Mouse (Mus musculus) olfactory bulb, adult 2 months (tissue): ENCODE data around the gene Syce2. TPM values are rescaled to one million over a fixed set of nuclear protein-coding genes. Genes with fewer than 3 reads are reported as not detected.

Source experiments
- H3K27ac ChIP-seq: fragments of 200-500 bp; 2 replicates; pipeline ENCODE4 v1.5.1; 2012; ENCODE audit warnings: low read depth, low read length; ENCODE audit not compliant: insufficient read depth
- H3K4me1 ChIP-seq: fragments of 200-500 bp; 2 replicates; pipeline ENCODE4 v1.6.1; 2012; ENCODE audit warnings: low read length; ENCODE audit not compliant: control insufficient read depth, insufficient read depth
- H3K4me3 ChIP-seq: fragments of 200-500 bp; 2 replicates; pipeline ENCODE4 v1.5.1; 2012; ENCODE audit warnings: mild to moderate bottlenecking, low read depth, low read length, moderate library complexity; ENCODE audit not compliant: insufficient read depth
- CTCF ChIP-seq: fragments of 200-500 bp; IDR thresholded peaks from 2 replicates; pipeline ENCODE4 v1.5.1; 2012; ENCODE audit warnings: low read depth, mild to moderate bottlenecking, low read length, moderate library complexity; ENCODE audit not compliant: insufficient read depth
- POLR2A ChIP-seq: fragments of 200-500 bp; IDR thresholded peaks from 2 replicates; pipeline ENCODE4 v1.6.1; 2012; ENCODE audit warnings: mild to moderate bottlenecking, low read depth, low read length, moderate library complexity; ENCODE audit not compliant: insufficient read depth
- WGBS: fragments of 180-500 bp; shearing (Covaris S2); methylation state at CpG from one replicate; pipeline ENCODE4 v1.1.7; 2018; 5-methylcytosine and 5-hydroxymethylcytosine counted together
- polyA plus RNA-seq: library from polyadenylated mRNA; stranded (reverse); fragments of >200 nt; gene quantifications from 2 replicates; pipeline ENCODE4 v1.2.4, GENCODE M21; 2012; ENCODE audit warnings: low replicate concordance; ENCODE audit not compliant: missing spikeins, insufficient read depth, insufficient read length

Gene Syce2
- polyA plus RNA-seq, 1 experiment, result not detected

- WGBS, result 10% methylated on average over 51 of the region's 52 CpGs
These were observed 56.8 kb downstream of the Syce2 start for GRCm38 (mm10) chr8:84928456-84929306.

DNA sequence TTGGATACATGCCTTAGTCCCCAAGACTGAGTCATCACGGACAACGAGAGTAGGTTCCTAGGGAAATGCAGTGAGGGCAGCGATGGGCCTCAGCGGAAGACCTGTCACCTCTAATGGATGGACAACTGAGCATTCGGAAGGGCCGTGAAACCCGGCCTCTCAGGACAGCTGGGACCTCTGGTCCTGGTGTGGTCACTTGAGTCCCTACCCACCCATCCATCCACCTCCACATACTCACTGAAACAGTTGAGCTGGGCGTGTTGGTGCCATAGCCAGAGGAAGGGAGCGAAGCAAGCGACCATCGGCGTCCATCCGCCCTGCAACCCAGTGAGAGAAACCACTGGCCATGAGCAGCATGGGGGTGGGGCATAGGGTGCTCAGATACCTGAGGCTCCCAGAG, 58.7 kb downstream of the Syce2 start:
- peaks cover 24% of the 10 kb centered on the region for H3K4me1 ChIP-seq
- WGBS, result 88% methylated on average over 13 of the region's 13 CpGs
- H3K27ac ChIP-seq, result no peak overlapping the region
- TF ChIP-seq POLR2A (no peak), CTCF (no peak)
- no peak overlapping the region for H3K4me3 ChIP-seq

More at GRCm38 (mm10) chr8:84928456-84929306, 56.8 kb downstream of the Syce2 start:
- Histone ChIP-seq H3K4me3 (0 out of 2 replicates have a peak overlapping the region, but pooled peaks have one; percentile 4), H3K27ac (no peak overlapping the region), H3K4me1 (peaks cover 7% of the 10 kb centered on the region)
- peak; percentile 83; the same call in 1 of the 2 replicates for TF ChIP-seq CTCF
- TF ChIP-seq POLR2A, result no peak

DNA sequence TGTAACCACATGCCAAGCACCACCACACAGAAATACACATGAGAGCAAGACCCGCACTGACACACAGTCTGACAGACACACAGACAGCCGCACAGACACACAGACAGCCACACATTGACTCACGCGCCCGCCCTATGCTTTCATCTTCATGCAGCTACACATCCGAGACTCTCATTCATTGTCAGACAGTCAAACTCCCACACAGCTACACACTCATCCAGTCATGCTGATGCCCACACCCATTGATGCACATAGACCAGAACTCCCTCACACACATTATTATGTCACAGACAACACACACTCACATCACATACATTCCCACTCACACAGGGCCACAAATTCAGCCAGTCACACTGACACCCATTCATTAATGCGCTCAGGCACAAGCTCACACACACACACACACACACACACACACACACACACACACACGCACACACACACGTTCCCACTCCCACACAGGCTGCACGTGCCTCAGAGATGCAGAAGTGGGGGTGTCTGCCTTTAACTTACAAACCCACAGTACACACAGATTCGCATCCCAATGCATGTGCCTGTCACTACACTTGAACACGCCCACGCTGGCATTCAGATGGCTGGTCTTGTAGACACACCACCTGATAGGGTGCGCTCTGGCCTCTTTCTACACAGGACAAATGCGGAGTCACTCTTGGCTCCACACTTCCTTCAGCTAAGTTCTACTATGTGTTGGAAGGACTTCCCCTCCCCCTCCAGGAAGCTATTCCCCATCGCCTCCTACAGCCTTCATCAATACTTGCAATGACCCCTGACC, 62.1 kb downstream of the Syce2 start:
- TF ChIP-seq CTCF (no peak), POLR2A (no peak)
- 44% methylated on average over 16 of the region's 16 CpGs for WGBS
- H3K4me1 ChIP-seq, result peaks cover 26% of the 10 kb centered on the region
- no peak overlapping the region for H3K27ac ChIP-seq
- H3K4me3 ChIP-seq, result no peak overlapping the region

- peak overlapping the region; percentile 55 for H3K4me3 ChIP-seq
- TF ChIP-seq POLR2A (no peak), CTCF (no peak)
- no peak overlapping the region for H3K27ac ChIP-seq
- WGBS, result 4% methylated on average over 15 of the region's 15 CpGs
- H3K4me1 ChIP-seq, result peaks cover 23% of the 10 kb centered on the region
These were observed 62.9 kb downstream of the Syce2 start for GRCm38 (mm10) chr8:84934860-84935259.

- TF ChIP-seq CTCF (no peak), POLR2A (no peak)
- Histone ChIP-seq H3K4me3 (peak overlapping the region; percentile 55), H3K4me1 (peaks cover 23% of the 10 kb centered on the region), H3K27ac (no peak overlapping the region; the same call in 1 of the 2 replicates)
- 9% methylated on average over 14 of the region's 14 CpGs for WGBS
These were observed 63.6 kb downstream of the Syce2 start for GRCm38 (mm10) chr8:84935489-84935888.

GRCm38 (mm10) chr8:84936041-84936961, 64.4 kb downstream of the Syce2 start:
- Histone ChIP-seq H3K4me1 (peaks cover 23% of the 10 kb centered on the region), H3K27ac (peak overlapping the region; percentile 36), H3K4me3 (peak overlapping the region; percentile 55)
- WGBS, result 10% methylated on average over 23 of the region's 23 CpGs
- no peak for TF ChIP-seq CTCF
- TF ChIP-seq POLR2A, result no peak

GRCm38 (mm10) chr8:84936962-84937546, 65.1 kb downstream of the Syce2 start, which contains the start of gene Mast1:
Gene Mast1, minus strand, starts transcription at chr8:84937359.
- WGBS, result 1% methylated on average over 50 of the region's 50 CpGs
- peak within 1 kb of the TSS; percentile 36 for H3K27ac ChIP-seq
- peaks cover 23% of the 10 kb centered on the region for H3K4me1 ChIP-seq
- TF ChIP-seq POLR2A, result peak; percentile 54; the same call in 1 of the 2 replicates
- TF ChIP-seq CTCF, result peak; percentile 68; the same call in 1 of the 2 replicates
- peak within 1 kb of the TSS; percentile 55 for H3K4me3 ChIP-seq

Other genes starting within 250 kb of the Syce2 start
- not detected in 2 replicates for gene Ier2, start 209.3 kb upstream of the Syce2 start, polyA plus RNA-seq
- gene Trmt1, start 185.8 kb upstream of the Syce2 start, polyA plus RNA-seq, result not detected in 2 replicates
- gene Nacc1, start 184.2 kb upstream of the Syce2 start, polyA plus RNA-seq, result not detected in 2 replicates
- not detected in 2 replicates for gene Lyl1, start 170.7 kb upstream of the Syce2 start, polyA plus RNA-seq
- not detected in 2 replicates for gene G430095P16Rik, start 149.1 kb upstream of the Syce2 start, polyA plus RNA-seq
- gene Nfix, start 71.8 kb upstream of the Syce2 start, polyA plus RNA-seq, result not detected in 2 replicates
- not detected in 2 replicates for gene Dand5, start 49.3 kb upstream of the Syce2 start, polyA plus RNA-seq
- gene Gadd45gip1, start 40.6 kb upstream of the Syce2 start, polyA plus RNA-seq, result not detected in 2 replicates
- not detected in 2 replicates for gene Rad23a, start 31.4 kb upstream of the Syce2 start, polyA plus RNA-seq
- gene Calr, start 25.2 kb upstream of the Syce2 start, polyA plus RNA-seq, result 225 TPM in 1 of 2 replicates, not detected in the other
- gene Farsa, start 15.1 kb upstream of the Syce2 start, polyA plus RNA-seq, result not detected in 2 replicates
- gene Gcdh, start 21.8 kb downstream of the Syce2 start, polyA plus RNA-seq, result not detected in 2 replicates
- not detected in 2 replicates for gene Klf1, start 29.8 kb downstream of the Syce2 start, polyA plus RNA-seq
- not detected in 2 replicates for gene Dnase2a, start 36.4 kb downstream of the Syce2 start, polyA plus RNA-seq
- not detected in 2 replicates for gene Mast1, start 65.2 kb downstream of the Syce2 start, polyA plus RNA-seq
- gene Rtbdn, start 74.9 kb downstream of the Syce2 start, polyA plus RNA-seq, result not detected in 2 replicates
- not detected in 2 replicates for gene Gm49661, start 97.3 kb downstream of the Syce2 start, polyA plus RNA-seq
- gene Prdx2, start 97.5 kb downstream of the Syce2 start, polyA plus RNA-seq, result not detected in 2 replicates
- gene Rnaseh2a, start 97.7 kb downstream of the Syce2 start, polyA plus RNA-seq, result not detected in 2 replicates
- not detected in 2 replicates for gene Junb, start 106.6 kb downstream of the Syce2 start, polyA plus RNA-seq
- not detected in 2 replicates for gene Hook2, start 118.5 kb downstream of the Syce2 start, polyA plus RNA-seq
- not detected in 2 replicates for gene Best2, start 142.4 kb downstream of the Syce2 start, polyA plus RNA-seq
- not detected in 2 replicates for gene Asna1, start 153.2 kb downstream of the Syce2 start, polyA plus RNA-seq
- gene Trir, start 154.7 kb downstream of the Syce2 start, polyA plus RNA-seq, result not detected in 2 replicates
- not detected in 2 replicates for gene Tnpo2, start 164.8 kb downstream of the Syce2 start, polyA plus RNA-seq
- not detected in 2 replicates for gene Fbxw9, start 187.9 kb downstream of the Syce2 start, polyA plus RNA-seq
- gene Gm5741, start 195.9 kb downstream of the Syce2 start, polyA plus RNA-seq, result not detected in 2 replicates
- gene Dhps, start 199.6 kb downstream of the Syce2 start, polyA plus RNA-seq, result not detected in 2 replicates
- not detected in 2 replicates for gene Wdr83os, start 208.6 kb downstream of the Syce2 start, polyA plus RNA-seq
- gene Wdr83, start 209.2 kb downstream of the Syce2 start, polyA plus RNA-seq, result not detected in 2 replicates
- gene Man2b1, start 211.2 kb downstream of the Syce2 start, polyA plus RNA-seq, result 98.2 TPM in 1 of 2 replicates, not detected in the other